In the genomic region with DNA sequence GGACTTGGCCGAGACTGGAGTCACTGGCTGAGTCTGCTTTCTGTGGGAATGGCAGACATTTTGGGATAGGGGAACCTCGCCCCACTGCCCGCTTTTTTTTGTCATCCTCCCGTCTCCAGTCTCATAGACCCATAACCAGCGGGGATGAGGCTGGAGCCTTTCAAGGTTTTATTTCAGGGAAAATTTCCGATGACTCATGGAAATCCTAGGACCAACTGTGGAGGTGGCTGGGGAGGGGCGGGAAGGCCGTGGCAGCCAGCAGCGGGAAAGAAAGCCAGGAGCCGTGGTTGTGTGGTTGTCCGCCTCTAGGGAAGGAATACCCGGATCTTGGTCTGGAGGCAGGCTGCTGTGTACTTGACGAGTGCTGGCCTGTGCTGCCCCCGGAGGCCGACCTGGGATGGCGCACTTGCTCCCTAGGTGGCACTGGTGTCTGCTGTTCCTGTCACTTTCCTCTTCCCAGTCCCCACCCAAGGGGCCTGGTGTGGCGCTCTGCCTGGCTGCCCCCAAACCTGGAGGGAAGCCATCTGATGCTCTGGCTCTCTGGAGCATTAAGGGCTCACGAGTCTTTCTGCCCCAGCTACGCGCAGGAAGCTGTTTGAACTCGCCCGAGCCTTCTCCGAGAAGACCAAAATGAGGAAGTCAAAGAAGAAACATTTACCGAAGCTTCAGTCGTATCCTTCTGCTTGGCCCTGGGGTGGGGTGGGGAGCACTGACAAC, we compare ENCODE assay signal across 8 mouse cellular contexts. TPM values are rescaled to one million over a fixed set of nuclear protein-coding genes. Genes with fewer than 3 reads are reported as not detected.
DNase-seq lines count a peak whose midpoint lies in the region; ATAC-seq lines count a peak whose summit lies in the region.

No protein-coding gene starts in this region.

- peaks cover 17% of the 10 kb centered on the region for H3K27me3 ChIP-seq in hindbrain, embryonic 15.5 days

- no peak overlapping the region for H3K9ac ChIP-seq in hindbrain, embryonic 15.5 days

- peak; percentile 88 for ATAC-seq in hindbrain, embryonic 15.5 days (ENCODE audit: low FRiP score, low read depth)

- 9% methylated on average over 25 of the region's 25 CpGs for WGBS in hindbrain, embryonic 15.5 days

- H3K4me2 ChIP-seq in hindbrain, embryonic 15.5 days: peak overlapping the region; percentile 36

- no peak overlapping the region for H3K4me3 ChIP-seq in hindbrain, embryonic 15.5 days

- H3K4me1 ChIP-seq in hindbrain, embryonic 15.5 days (replicated peaks): peaks cover 21% of the 10 kb centered on the region

- no peaks in the 10 kb centered on the region for H3K9me3 ChIP-seq in hindbrain, embryonic 15.5 days

- peak; percentile 92 for DNase-seq in NIH3T3 (ENCODE audit: low read depth)
- peak; percentile 91 to 92 for DNase-seq in cerebellum, postnatal 10 days
- peak; percentile 77 to 85 for DNase-seq in frontal cortex, postnatal 36 days (ENCODE audit: low spot score in 2 of 2)
- peak; percentile 79 for DNase-seq in left cerebral cortex, adult 11 months (ENCODE audit: low spot score)
- DNase-seq in lung, postnatal 36 days: peak; percentile 94
- DNase-seq in retina, embryonic 14.5 days (ENCODE audit: low spot score): peak; percentile 89
- peak; percentile 82 to 83 for DNase-seq in thymus, postnatal 36 days

- peak overlapping the region; percentile 44 for H3K27ac ChIP-seq in hindbrain, embryonic 15.5 days (replicated peaks)

- H3K36me3 ChIP-seq in hindbrain, embryonic 15.5 days: 0 out of 2 replicates have a peak, but pooled peaks cover 10% of the 10 kb centered on the region

RNA-seq across cellular contexts. Expression of a gene that starts 16.6 kb away (rescaled TPM):
- 60.3 and 61.7 TPM in 2 replicates for polyA plus RNA-seq in hindbrain, embryonic 15.5 days (2015; fragmentation: Nextera tagmentation; extraction: Ambion mirVana)
